Mouse (Mus musculus) embryonic facial prominence, embryonic 10.5 days (tissue): ENCODE measurements around the gene Rftn1. TPM values are rescaled to one million over a fixed set of nuclear protein-coding genes. Genes with fewer than 3 reads are reported as not detected.
A peak's percentile ranks its signal among the peaks of the same experiment; 100 is the strongest.

Experiments
- DNase-seq: peaks from one replicate; pipeline ENCODE4 v3.0.0-alpha.2; 2017; ENCODE audit warnings: low spot score
- H3K27ac ChIP-seq: fragments of 300-500 bp; sonication (generic); replicated peaks from 2 replicates; pipeline ENCODE4 v1.5.1; 2016; ENCODE audit warnings: mild to moderate bottlenecking
- H3K27me3 ChIP-seq: fragments of 300-500 bp; sonication (generic); replicated peaks from 2 replicates; pipeline ENCODE4 v1.6.1; 2016; ENCODE audit warnings: low read depth, mild to moderate bottlenecking; ENCODE audit not compliant: poor library complexity, severe bottlenecking
- H3K36me3 ChIP-seq: fragments of 300-500 bp; sonication (generic); replicated peaks from 2 replicates; pipeline ENCODE4 v1.6.1; 2016; ENCODE audit warnings: mild to moderate bottlenecking, moderate library complexity
- H3K4me1 ChIP-seq: fragments of 300-500 bp; sonication (generic); 2 replicates; pipeline ENCODE4 v1.6.1; 2016
- H3K4me3 ChIP-seq: fragments of 300-500 bp; sonication (generic); 2 replicates; pipeline ENCODE4 v1.5.1; 2016; ENCODE audit warnings: mild to moderate bottlenecking, moderate library complexity
- H3K9me3 ChIP-seq: fragments of 300-500 bp; sonication (generic); 2 replicates; pipeline ENCODE4 v1.6.1; 2016; ENCODE audit warnings: mild to moderate bottlenecking
- WGBS: fragments of 180-500 bp; shearing (Covaris S2); methylation state at CpG from one replicate; pipeline ENCODE4 v1.1.7; 2016; 5-methylcytosine and 5-hydroxymethylcytosine counted together
- polyA plus RNA-seq: library from polyadenylated mRNA; unstranded; fragments of >200 nt; fragmentation: Nextera tagmentation; extraction: Ambion mirVana; gene quantifications from 2 replicates; pipeline ENCODE4 v1.2.1, GENCODE M21; 2016

Gene Rftn1
- polyA plus RNA-seq, 1 experiment from 2014 or later: 6.6 TPM

GRCm38 (mm10) chr17:50091829-50092228 is 98.6 kb downstream of the Rftn1 start:
- no peak for DNase-seq
- no peaks in the 10 kb centered on the region for H3K36me3 ChIP-seq
- no peaks in the 10 kb centered on the region for H3K9me3 ChIP-seq

GRCm38 (mm10) chr17:50089725-50090124 is 100.7 kb downstream of the Rftn1 start:
- Histone ChIP-seq H3K9me3 (no peaks in the 10 kb centered on the region), H3K27me3 (no peaks in the 10 kb centered on the region), H3K27ac (no peak overlapping the region; the same call in 1 of the 2 replicates), H3K36me3 (no peaks in the 10 kb centered on the region), H3K4me3 (no peak overlapping the region), H3K4me1 (0 out of 2 replicates have a peak, but pooled peaks cover 8% of the 10 kb centered on the region)
- 84% methylated on average over 8 of the region's 8 CpGs for WGBS
- no peak for DNase-seq

More at GRCm38 (mm10) chr17:50091829-50092228, 98.6 kb downstream of the Rftn1 start:
- Histone ChIP-seq H3K4me3 (no peak overlapping the region), H3K27me3 (no peaks in the 10 kb centered on the region), H3K27ac (no peak overlapping the region), H3K4me1 (0 out of 2 replicates have a peak, but pooled peaks cover 4% of the 10 kb centered on the region)
- WGBS: 69% methylated on average over 6 of the region's 6 CpGs

GRCm38 (mm10) chr17:50088054-50088453 is 102.4 kb downstream of the Rftn1 start:
- Histone ChIP-seq H3K4me3 (no peak overlapping the region), H3K27ac (no peak overlapping the region), H3K36me3 (no peaks in the 10 kb centered on the region), H3K27me3 (no peaks in the 10 kb centered on the region), H3K4me1 (0 out of 2 replicates have a peak, but pooled peaks cover 8% of the 10 kb centered on the region), H3K9me3 (no peaks in the 10 kb centered on the region)
- 86% methylated on average over 3 of the region's 3 CpGs for WGBS
- no peak for DNase-seq

GRCm38 (mm10) chr17:50086887-50087286 is 103.6 kb downstream of the Rftn1 start:
- 61% methylated on average over 4 of the region's 4 CpGs for WGBS
- H3K4me3 ChIP-seq: no peak overlapping the region
- no peaks in the 10 kb centered on the region for H3K36me3 ChIP-seq
- peaks cover 10% of the 10 kb centered on the region; the same call in 1 of the 2 replicates for H3K4me1 ChIP-seq
- H3K27ac ChIP-seq: no peak overlapping the region
- H3K27me3 ChIP-seq: no peaks in the 10 kb centered on the region
- H3K9me3 ChIP-seq: no peaks in the 10 kb centered on the region
- no peak for DNase-seq

- Histone ChIP-seq H3K36me3 (no peaks in the 10 kb centered on the region), H3K9me3 (no peaks in the 10 kb centered on the region), H3K27me3 (no peaks in the 10 kb centered on the region), H3K4me1 (peaks cover 10% of the 10 kb centered on the region; the same call in 1 of the 2 replicates), H3K27ac (no peak overlapping the region), H3K4me3 (no peak overlapping the region)
- WGBS: 87% methylated on average over 6 of the region's 6 CpGs
- no peak for DNase-seq
Observed at GRCm38 (mm10) chr17:50084721-50085120, 105.8 kb downstream of the Rftn1 start.

GRCm38 (mm10) chr17:50083937-50084336 is 106.5 kb downstream of the Rftn1 start:
- 83% methylated on average over 4 of the region's 4 CpGs for WGBS
- no peaks in the 10 kb centered on the region for H3K9me3 ChIP-seq
- no peak overlapping the region for H3K4me3 ChIP-seq
- DNase-seq: no peak
- no peak overlapping the region for H3K27ac ChIP-seq
- no peaks in the 10 kb centered on the region for H3K36me3 ChIP-seq
- peaks cover 10% of the 10 kb centered on the region; the same call in 1 of the 2 replicates for H3K4me1 ChIP-seq
- no peaks in the 10 kb centered on the region for H3K27me3 ChIP-seq

GRCm38 (mm10) chr17:50082947-50083346 is 107.5 kb downstream of the Rftn1 start:
- Histone ChIP-seq H3K27me3 (no peaks in the 10 kb centered on the region), H3K36me3 (no peaks in the 10 kb centered on the region), H3K9me3 (no peaks in the 10 kb centered on the region), H3K4me1 (peaks cover 10% of the 10 kb centered on the region; the same call in 1 of the 2 replicates), H3K4me3 (no peak overlapping the region), H3K27ac (0 out of 2 replicates have a peak overlapping the region, but pooled peaks have one; percentile 30)
- 78% methylated on average over 3 of the region's 3 CpGs for WGBS
- no peak for DNase-seq

GRCm38 (mm10) chr17:50081647-50082046 is 108.8 kb downstream of the Rftn1 start:
- Histone ChIP-seq H3K9me3 (no peaks in the 10 kb centered on the region), H3K27ac (no peak overlapping the region), H3K4me3 (no peak overlapping the region), H3K4me1 (peaks cover 10% of the 10 kb centered on the region; the same call in 1 of the 2 replicates), H3K36me3 (no peaks in the 10 kb centered on the region), H3K27me3 (no peaks in the 10 kb centered on the region)
- 57% methylated on average over 9 of the region's 9 CpGs for WGBS
- no peak for DNase-seq

- Histone ChIP-seq H3K27me3 (no peaks in the 10 kb centered on the region), H3K4me1 (peaks cover 10% of the 10 kb centered on the region; the same call in 1 of the 2 replicates), H3K27ac (no peak overlapping the region), H3K4me3 (no peak overlapping the region), H3K9me3 (no peaks in the 10 kb centered on the region), H3K36me3 (no peaks in the 10 kb centered on the region)
- DNase-seq: no peak
- 89% methylated on average over 4 of the region's 4 CpGs for WGBS
Observed at GRCm38 (mm10) chr17:50080991-50081390, 109.5 kb downstream of the Rftn1 start.

- Histone ChIP-seq H3K4me3 (no peak overlapping the region), H3K27ac (no peak overlapping the region), H3K9me3 (no peaks in the 10 kb centered on the region), H3K36me3 (no peaks in the 10 kb centered on the region), H3K27me3 (no peaks in the 10 kb centered on the region), H3K4me1 (peaks cover 7% of the 10 kb centered on the region; the same call in 1 of the 2 replicates)
- DNase-seq: no peak
- WGBS: 95% methylated on average over 6 of the region's 6 CpGs
Observed at GRCm38 (mm10) chr17:50078749-50079148, 111.7 kb downstream of the Rftn1 start.

GRCm38 (mm10) chr17:50072982-50073965 is 117.2 kb downstream of the Rftn1 start:
- WGBS: 93% methylated on average over 23 of the region's 23 CpGs
- no peak overlapping the region for H3K4me3 ChIP-seq
- peaks cover 8% of the 10 kb centered on the region for H3K4me1 ChIP-seq
- H3K36me3 ChIP-seq: no peaks in the 10 kb centered on the region
- no peak overlapping the region for H3K27ac ChIP-seq
- no peaks in the 10 kb centered on the region for H3K9me3 ChIP-seq
- no peaks in the 10 kb centered on the region for H3K27me3 ChIP-seq
- no peak for DNase-seq

- no peak overlapping the region for H3K4me3 ChIP-seq
- peaks cover 8% of the 10 kb centered on the region for H3K4me1 ChIP-seq
- DNase-seq: no peak
- H3K9me3 ChIP-seq: no peaks in the 10 kb centered on the region
- WGBS: 83% methylated on average over 6 of the region's 6 CpGs
- no peaks in the 10 kb centered on the region for H3K27me3 ChIP-seq
- no peaks in the 10 kb centered on the region for H3K36me3 ChIP-seq
- H3K27ac ChIP-seq: no peak overlapping the region
Observed at GRCm38 (mm10) chr17:50071602-50071988, 118.9 kb downstream of the Rftn1 start.
